Mouse (Mus musculus) embryonic facial prominence, embryonic 15.5 days (tissue): Measurements from ENCODE around the gene AC131692.1. TPM values are rescaled to one million over a fixed set of nuclear protein-coding genes. Genes with fewer than 3 reads are reported as not detected.
"Not testable (repeated sequence)": the region's sequence is repeated elsewhere in the genome, so short reads cannot be mapped to it uniquely, and the experiment has no call there.

ENCODE experiments used
- ATAC-seq: fragments of 200-750 bp; cut with Nextera tagmentation; 2 replicates; pipeline ENCODE4 v1.8.0; 2017; ENCODE audit warnings: low read depth, moderate TSS enrichment; ENCODE audit not compliant: insufficient number of reproducible peaks, low FRiP score, low TSS enrichment
- H3K27ac ChIP-seq: fragments of 300-500 bp; sonication (generic); replicated peaks from 2 replicates; pipeline ENCODE4 v1.5.1; 2015; ENCODE audit warnings: mild to moderate bottlenecking, inconsistent platforms
- H3K27me3 ChIP-seq: fragments of 300-500 bp; sonication (generic); 2 replicates; pipeline ENCODE4 v1.6.1; 2015; ENCODE audit warnings: inconsistent platforms
- H3K36me3 ChIP-seq: fragments of 300-500 bp; sonication (generic); 2 replicates; pipeline ENCODE4 v1.6.1; 2015; ENCODE audit warnings: mild to moderate bottlenecking, inconsistent platforms
- H3K4me1 ChIP-seq: fragments of 300-500 bp; sonication (generic); 2 replicates; pipeline ENCODE4 v1.6.1; 2015; ENCODE audit warnings: inconsistent platforms
- H3K4me2 ChIP-seq: fragments of 300-500 bp; sonication (generic); replicated peaks from 2 replicates; pipeline ENCODE4 v1.6.1; 2015; ENCODE audit warnings: mild to moderate bottlenecking, inconsistent platforms
- H3K4me3 ChIP-seq: fragments of 300-500 bp; sonication (generic); replicated peaks from 2 replicates; pipeline ENCODE4 v1.5.1; 2015; ENCODE audit warnings: mild to moderate bottlenecking, inconsistent platforms
- H3K9ac ChIP-seq: fragments of 300-500 bp; sonication (generic); 2 replicates; pipeline ENCODE4 v1.6.1; 2015; ENCODE audit warnings: inconsistent platforms
- H3K9me3 ChIP-seq: fragments of 300-500 bp; sonication (generic); replicated peaks from 2 replicates; pipeline ENCODE4 v1.6.1; 2016; ENCODE audit warnings: inconsistent platforms
- WGBS: fragments of 180-500 bp; shearing (Covaris S2); methylation state at CpG from one replicate; pipeline ENCODE4 v1.1.7; 2015; 5-methylcytosine and 5-hydroxymethylcytosine counted together
- polyA plus RNA-seq: library from polyadenylated mRNA; unstranded; fragments of >200 nt; fragmentation: Nextera tagmentation; extraction: Ambion mirVana; gene quantifications from 2 replicates; pipeline ENCODE4 v1.2.1, GENCODE M21; 2015

Gene AC131692.1
- polyA plus RNA-seq, 1 experiment from 2014 or later, result not detected

DNA sequence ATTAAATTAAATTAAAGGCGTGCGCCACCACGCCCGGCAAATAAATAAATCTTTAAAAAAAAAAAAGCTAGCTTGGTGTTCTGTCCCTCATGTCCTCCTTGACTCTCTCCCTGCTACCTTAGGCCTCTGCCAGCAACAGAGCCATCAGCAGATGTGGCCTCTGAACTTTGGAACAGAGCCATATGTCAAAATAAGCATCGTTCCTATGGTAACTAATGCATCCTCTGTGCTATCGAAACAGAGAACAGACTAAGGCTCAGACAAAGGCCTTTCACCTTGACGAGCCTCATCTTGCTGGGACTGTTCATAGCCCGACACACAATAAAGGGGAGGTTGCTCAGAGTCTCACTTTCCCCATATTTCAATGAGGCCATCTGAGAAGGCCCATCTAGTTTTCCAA is 29.1 kb downstream of the AC131692.1 start:
- 55% methylated on average over 8 of the region's 8 CpGs for WGBS
- H3K4me3 ChIP-seq, result no peak overlapping the region
- no peak overlapping the region for H3K27ac ChIP-seq
- no peak overlapping the region for H3K4me2 ChIP-seq
- H3K36me3 ChIP-seq, result peaks cover 10% of the 10 kb centered on the region; the same call in 1 of the 2 replicates
- ATAC-seq, result no peak
- H3K9me3 ChIP-seq, result no peaks in the 10 kb centered on the region
- H3K4me1 ChIP-seq, result peaks cover 11% of the 10 kb centered on the region
- H3K27me3 ChIP-seq, result no peaks in the 10 kb centered on the region
- H3K9ac ChIP-seq, result no peak overlapping the region

DNA sequence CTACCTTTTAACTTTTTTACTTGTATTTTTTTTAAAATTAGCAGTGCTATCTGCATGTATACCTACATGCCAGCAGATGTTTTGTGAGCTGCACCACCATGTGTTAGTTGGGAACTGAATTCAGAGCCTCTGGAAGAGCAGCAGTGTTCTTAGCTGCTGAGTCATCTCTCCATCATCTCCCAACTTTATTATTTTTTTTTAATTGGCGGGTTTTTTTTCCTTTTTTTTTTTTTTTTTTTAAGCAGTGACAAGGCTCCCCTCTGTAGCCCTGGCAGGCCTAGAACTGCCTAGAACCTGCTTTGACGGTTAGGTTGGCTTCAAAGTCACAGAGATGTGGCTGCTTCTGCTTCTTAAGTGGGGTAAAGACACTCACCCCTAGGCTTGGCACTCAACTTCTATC is 30.7 kb downstream of the AC131692.1 start:
- WGBS, result 66% methylated on average over 2 of the region's 2 CpGs
- no peaks in the 10 kb centered on the region for H3K27me3 ChIP-seq
- no peak for ATAC-seq
- no peak overlapping the region for H3K27ac ChIP-seq
- peaks cover 10% of the 10 kb centered on the region; the same call in 1 of the 2 replicates for H3K36me3 ChIP-seq
- H3K9ac ChIP-seq, result no peak overlapping the region
- H3K4me3 ChIP-seq, result no peak overlapping the region
- no peaks in the 10 kb centered on the region for H3K9me3 ChIP-seq
- peaks cover 8% of the 10 kb centered on the region for H3K4me1 ChIP-seq
- no peak overlapping the region for H3K4me2 ChIP-seq

DNA sequence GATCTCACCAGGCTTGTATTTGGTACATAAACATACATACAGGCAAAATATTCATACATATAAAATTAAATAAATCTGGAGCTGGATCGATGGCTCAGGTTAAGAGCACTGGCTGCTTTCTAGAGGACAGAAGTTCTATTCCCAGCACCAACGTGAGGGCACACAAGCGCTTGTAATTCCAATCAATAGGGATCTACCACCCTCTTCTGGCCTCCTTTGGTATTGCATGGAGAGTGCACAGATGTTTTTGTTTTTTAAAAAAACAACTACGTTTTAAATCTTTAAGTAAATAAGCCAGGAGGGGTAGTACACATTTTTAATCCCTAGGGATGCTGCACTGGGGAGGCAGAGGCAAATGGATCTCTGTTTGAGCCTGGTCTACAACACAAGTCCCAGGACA is 32.1 kb downstream of the AC131692.1 start:
- Histone ChIP-seq H3K27ac (no peak overlapping the region), H3K4me1 (peaks cover 8% of the 10 kb centered on the region), H3K27me3 (no peaks in the 10 kb centered on the region), H3K9ac (no peak overlapping the region), H3K36me3 (peaks cover under 1% of the 10 kb centered on the region; the same call in 1 of the 2 replicates), H3K4me3 (no peak overlapping the region), H3K9me3 (no peaks in the 10 kb centered on the region), H3K4me2 (no peak overlapping the region)
- WGBS, result 23% methylated on average over 4 of the region's 4 CpGs
- no peak for ATAC-seq

DNA sequence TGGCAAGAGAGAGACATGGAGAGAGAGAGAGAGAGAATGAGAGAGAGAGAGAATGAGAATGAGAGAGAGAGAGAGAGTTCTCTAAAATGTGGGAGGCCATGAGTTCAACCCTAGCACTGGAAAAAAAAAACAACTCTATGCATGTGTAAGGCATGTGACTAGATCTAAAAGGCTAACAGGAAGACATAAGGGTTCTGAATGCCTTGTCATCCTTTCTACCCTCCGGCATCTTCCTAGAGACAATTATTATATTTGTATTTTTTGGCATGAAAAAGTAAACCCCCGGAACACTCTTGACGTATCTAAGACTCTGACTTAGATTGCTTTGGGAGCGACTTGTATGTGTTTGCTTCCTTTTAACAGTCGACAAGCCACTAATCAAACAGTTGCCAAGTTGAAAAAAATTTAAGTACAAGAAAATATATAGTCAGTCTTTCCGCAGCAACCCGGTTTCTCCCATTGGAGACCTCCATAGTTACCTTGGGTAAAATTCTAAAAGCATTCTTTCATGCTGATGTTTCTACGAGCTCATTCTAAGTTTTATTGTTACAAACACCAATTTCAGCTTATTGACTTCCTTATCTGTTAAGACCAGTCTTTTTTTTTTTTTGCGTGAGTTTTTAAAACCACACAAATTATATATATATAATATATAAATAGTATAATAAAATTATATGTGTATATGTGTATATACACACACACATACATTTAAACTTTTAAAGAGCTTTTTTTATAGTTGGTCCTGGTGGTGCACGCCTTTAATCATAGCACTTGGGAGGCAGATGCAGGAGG is 32.8 kb downstream of the AC131692.1 start:
- peaks cover 8% of the 10 kb centered on the region for H3K4me1 ChIP-seq
- peak overlapping the region; percentile 89 for H3K27ac ChIP-seq
- no peaks in the 10 kb centered on the region for H3K36me3 ChIP-seq
- peak overlapping the region; percentile 18; the same call in 1 of the 2 replicates for H3K9ac ChIP-seq
- WGBS, result 69% methylated on average over 10 of the region's 10 CpGs
- ATAC-seq, result no peak
- no peaks in the 10 kb centered on the region for H3K9me3 ChIP-seq
- peak overlapping the region; percentile 50 for H3K4me2 ChIP-seq
- no peaks in the 10 kb centered on the region for H3K27me3 ChIP-seq
- H3K4me3 ChIP-seq, result peak overlapping the region; percentile 53

DNA sequence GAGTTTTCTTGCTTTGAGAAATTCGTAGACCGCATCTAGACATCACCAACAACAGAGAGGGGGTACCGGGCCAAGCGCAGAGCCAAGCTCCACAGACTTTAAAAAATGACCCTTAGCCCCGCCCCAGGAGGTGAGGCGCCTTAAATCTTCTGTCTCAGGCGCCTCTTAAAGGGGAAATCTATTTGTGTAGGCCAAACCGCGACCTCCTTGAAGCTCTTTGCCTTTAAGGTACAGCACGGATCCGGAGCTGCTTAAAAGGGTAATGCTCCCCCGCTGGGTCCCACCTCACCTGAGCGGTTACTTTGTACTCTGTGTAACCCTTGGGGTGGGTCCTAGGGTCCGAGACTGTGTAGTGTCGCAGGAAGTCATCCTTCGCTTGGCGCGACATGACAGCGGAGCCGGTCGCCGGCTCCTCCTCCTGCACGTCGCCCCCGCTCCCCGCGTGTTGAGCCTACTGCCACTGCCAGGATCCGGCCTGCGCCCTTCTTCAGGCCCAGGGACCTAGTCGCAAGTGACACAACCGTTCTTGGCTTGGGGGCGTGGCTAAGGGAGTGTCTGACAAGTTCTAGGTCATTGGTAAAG is 33.6 kb downstream of the AC131692.1 start, which contains the start of gene Snx15:
Gene Snx15, minus strand, starts transcription at position 545 of the 582 bp plus-strand sequence.
- H3K4me1 ChIP-seq, result peaks cover 8% of the 10 kb centered on the region
- no peaks in the 10 kb centered on the region for H3K36me3 ChIP-seq
- no peaks in the 10 kb centered on the region for H3K27me3 ChIP-seq
- WGBS, result 0% methylated on average over 32 of the region's 32 CpGs
- peak within 1 kb of the TSS; percentile 18; the same call in 1 of the 2 replicates for H3K9ac ChIP-seq
- H3K27ac ChIP-seq, result peak within 1 kb of the TSS; percentile 89
- H3K4me3 ChIP-seq, result peak within 1 kb of the TSS; percentile 53
- no peaks in the 10 kb centered on the region for H3K9me3 ChIP-seq
- peak within 1 kb of the TSS; percentile 50 for H3K4me2 ChIP-seq
- ATAC-seq, result peak; percentile 93

DNA sequence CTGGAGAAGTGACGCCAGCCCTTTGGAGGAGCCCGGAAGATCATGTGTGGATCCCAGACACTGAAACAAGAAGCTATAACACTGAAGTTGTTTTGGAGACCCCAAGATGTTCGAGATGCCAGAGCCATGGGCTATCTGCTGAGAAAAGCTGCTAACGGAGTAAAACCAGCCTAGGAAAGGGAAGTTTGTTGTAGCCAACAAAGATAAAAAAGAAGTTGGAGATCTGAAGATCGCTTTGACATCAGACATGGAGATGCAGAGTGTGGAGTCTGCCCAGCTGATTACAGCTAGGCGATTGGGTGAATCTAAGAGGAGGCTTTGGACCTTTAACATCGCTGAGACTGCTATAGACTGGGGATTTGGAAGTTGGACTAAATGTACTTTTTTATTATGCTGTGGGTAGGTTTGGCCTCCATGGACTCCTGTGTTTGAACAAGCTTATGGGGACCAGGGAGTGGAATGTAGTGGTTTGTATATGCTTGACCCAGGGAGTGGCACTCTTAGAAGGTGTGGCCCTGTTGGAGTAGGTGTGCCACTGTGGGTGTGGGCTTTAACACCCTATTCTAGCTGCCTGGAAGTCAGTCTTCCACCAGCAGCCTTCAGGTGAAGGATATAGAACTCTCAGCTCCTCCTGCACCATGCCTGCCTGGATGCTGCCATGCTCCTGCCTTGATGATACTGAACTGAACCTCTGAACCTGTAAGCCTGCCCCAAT is 36.4 kb downstream of the AC131692.1 start:
- ATAC-seq, result not testable (repeated sequence)
- peaks cover 11% of the 10 kb centered on the region for H3K36me3 ChIP-seq

DNA sequence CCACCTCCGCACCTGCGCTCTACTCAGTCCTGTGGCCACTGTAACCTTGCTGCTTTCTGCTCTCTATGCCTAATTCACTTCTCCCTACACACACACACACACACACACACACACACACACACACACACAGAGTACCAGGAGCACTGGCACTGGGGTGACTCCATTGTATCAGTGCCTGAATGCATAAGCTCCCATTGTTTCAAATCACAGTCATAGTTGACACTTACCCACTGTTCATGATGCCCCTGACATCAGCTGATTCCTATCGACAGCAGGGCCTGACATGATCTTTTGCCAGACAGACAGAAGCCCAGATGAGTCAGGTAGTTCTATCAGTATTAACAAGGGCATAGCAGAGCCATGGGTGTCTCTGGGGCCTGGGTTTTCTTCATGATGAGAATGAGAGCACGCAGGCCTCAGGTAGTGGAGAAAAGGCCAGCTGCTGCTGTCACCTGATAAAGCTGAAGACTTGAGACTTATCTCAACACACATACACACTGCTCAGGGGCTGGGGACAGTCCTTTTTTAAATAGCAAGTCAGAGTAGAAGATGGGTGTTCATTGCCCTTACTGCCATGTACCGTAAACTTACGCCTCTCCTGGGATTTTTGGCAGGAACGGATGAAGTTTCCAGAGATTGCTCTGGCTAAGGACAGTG is 38.1 kb downstream of the AC131692.1 start:
- ATAC-seq, result no peak
- Histone ChIP-seq H3K4me3 (no peak overlapping the region), H3K9me3 (no peaks in the 10 kb centered on the region), H3K27me3 (no peaks in the 10 kb centered on the region), H3K27ac (no peak overlapping the region), H3K9ac (no peak overlapping the region), H3K4me1 (peaks cover 4% of the 10 kb centered on the region; the same call in 1 of the 2 replicates), H3K4me2 (no peak overlapping the region), H3K36me3 (peaks cover 29% of the 10 kb centered on the region)
- WGBS, result 78% methylated on average over 7 of the region's 7 CpGs

More for the DNA sequence above, 36.4 kb downstream of the AC131692.1 start:
- H3K9me3 ChIP-seq, H3K4me2 ChIP-seq, H3K27ac ChIP-seq, H3K4me3 ChIP-seq, H3K27me3 ChIP-seq, H3K9ac ChIP-seq, H3K4me1 ChIP-seq: not testable (repeated sequence)
- WGBS, result 74% methylated on average over 7 of the region's 7 CpGs

DNA sequence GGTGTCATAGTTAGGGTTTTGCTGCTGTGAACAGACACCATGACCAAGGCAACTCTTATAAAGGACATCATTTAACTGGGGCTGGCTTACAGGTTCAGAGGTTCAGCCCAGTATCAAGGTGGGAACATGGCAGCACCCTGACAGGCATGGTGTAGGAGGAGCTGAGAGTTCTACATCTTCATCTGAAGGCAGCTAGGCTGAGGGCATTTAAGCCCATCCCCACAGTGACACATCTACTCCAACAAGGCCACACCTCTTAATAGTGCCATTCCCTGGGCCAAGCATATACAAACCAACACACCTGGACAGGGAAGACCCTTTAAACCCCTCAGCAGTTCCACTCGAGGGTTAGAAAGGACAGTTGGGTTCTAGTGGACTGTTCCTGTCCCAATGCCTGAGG is 39.0 kb downstream of the AC131692.1 start:
- H3K4me3 ChIP-seq, H3K4me1 ChIP-seq, H3K9ac ChIP-seq, H3K9me3 ChIP-seq, ATAC-seq, H3K4me2 ChIP-seq, H3K27ac ChIP-seq, H3K27me3 ChIP-seq: not testable (repeated sequence)
- peaks cover 31% of the 10 kb centered on the region for H3K36me3 ChIP-seq
- 45% methylated on average over 1 of the region's 1 CpGs for WGBS

DNA sequence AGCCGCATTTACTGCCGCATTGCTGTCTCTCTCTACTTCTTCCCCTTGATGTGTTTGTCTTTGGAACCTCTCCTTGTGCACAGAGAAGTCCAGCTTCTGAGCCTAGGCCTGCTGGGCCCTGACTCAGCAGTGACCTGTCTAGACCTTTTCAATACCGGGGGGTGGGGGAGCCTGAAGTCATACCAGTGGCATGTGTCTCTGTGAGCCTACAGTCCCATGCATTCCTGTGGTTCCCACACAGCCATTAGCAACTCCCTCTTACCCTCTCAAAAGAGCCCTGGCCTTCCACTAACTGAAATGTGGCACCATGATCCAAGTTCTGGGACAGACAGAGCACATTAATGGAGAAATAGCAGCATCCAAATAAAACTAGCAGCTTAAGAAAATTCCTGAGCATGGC is 42.2 kb downstream of the AC131692.1 start:
- Histone ChIP-seq H3K9me3 (no peaks in the 10 kb centered on the region), H3K4me3 (no peak overlapping the region), H3K9ac (no peak overlapping the region), H3K4me2 (no peak overlapping the region), H3K27me3 (no peaks in the 10 kb centered on the region), H3K36me3 (peaks cover 31% of the 10 kb centered on the region), H3K27ac (no peak overlapping the region), H3K4me1 (peaks cover 14% of the 10 kb centered on the region)
- 78% methylated on average over 3 of the region's 3 CpGs for WGBS
- no peak for ATAC-seq

DNA sequence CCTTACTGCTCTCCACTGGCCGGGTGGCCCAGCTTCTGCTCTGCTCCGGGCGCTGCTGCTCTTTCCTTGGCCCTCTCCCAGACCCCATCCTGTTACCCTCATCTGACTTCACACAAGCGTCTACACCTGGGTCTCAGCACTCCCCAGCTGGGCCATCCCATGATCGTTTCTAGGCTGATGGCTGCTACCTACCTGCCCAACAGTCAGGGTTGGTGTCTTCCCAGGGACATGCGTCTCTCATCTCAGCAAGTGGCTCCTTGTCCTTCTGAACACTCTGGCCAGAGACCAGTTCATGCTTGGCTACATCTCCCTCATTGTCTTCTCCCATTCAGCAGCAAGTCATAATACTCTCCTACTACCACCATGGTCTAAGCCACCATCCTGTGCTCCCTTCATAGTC is 45.5 kb downstream of the AC131692.1 start:
- Histone ChIP-seq H3K4me1 (peaks cover 19% of the 10 kb centered on the region), H3K4me2 (peak overlapping the region; percentile 76), H3K9ac (0 out of 2 replicates have a peak overlapping the region, but pooled peaks have one; percentile 81), H3K9me3 (no peaks in the 10 kb centered on the region), H3K27ac (0 out of 2 replicates have a peak overlapping the region, but pooled peaks have one; percentile 98), H3K36me3 (peaks cover 28% of the 10 kb centered on the region), H3K27me3 (no peaks in the 10 kb centered on the region), H3K4me3 (peak overlapping the region; percentile 76)
- 97% methylated on average over 6 of the region's 6 CpGs for WGBS
- ATAC-seq, result no peak

DNA sequence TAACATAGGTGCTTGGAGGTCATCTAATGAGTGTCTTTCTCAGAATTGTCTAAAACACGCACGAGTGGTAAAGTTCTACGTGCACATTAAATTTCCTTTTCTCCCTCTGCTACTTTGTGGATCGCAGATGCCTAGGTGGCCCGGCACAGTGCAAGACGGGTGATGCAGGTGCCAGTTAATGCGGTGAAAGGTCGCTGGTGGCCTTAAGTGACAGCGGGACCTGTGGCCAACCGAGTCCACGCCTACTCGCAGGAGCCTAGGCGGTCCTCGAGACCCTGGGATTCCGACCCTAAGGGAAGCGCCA is 46.1 kb downstream of the AC131692.1 start:
- WGBS, result 4% methylated on average over 16 of the region's 16 CpGs
- H3K27me3 ChIP-seq, result no peaks in the 10 kb centered on the region
- H3K4me1 ChIP-seq, result peaks cover 19% of the 10 kb centered on the region
- peak overlapping the region; percentile 76 for H3K4me2 ChIP-seq
- H3K9ac ChIP-seq, result peak overlapping the region; percentile 81
- ATAC-seq, result no peak
- H3K9me3 ChIP-seq, result no peaks in the 10 kb centered on the region
- peak overlapping the region; percentile 98 for H3K27ac ChIP-seq
- peak overlapping the region; percentile 76 for H3K4me3 ChIP-seq
- H3K36me3 ChIP-seq, result peaks cover 22% of the 10 kb centered on the region
